Mouse (Mus musculus) frontal cortex, adult (tissue): ENCODE measurements at regions not wholly inside any gene's neighbourhood (a gene's known extent, or its start where the extent isn't known, plus 50 kb on each side); places are given as distances from the start of the nearest gene placed in this dataset.
A peak's percentile ranks its signal among the peaks of the same experiment; 100 is the strongest.

ENCODE experiments used
- ATAC-seq: cut with Nextera tagmentation; 2 replicates; pipeline ENCODE4 v1.9.2; 2017; ENCODE audit warnings: mild to moderate bottlenecking, moderate library complexity, mixed read lengths; ENCODE audit not compliant: low TSS enrichment

DNA sequence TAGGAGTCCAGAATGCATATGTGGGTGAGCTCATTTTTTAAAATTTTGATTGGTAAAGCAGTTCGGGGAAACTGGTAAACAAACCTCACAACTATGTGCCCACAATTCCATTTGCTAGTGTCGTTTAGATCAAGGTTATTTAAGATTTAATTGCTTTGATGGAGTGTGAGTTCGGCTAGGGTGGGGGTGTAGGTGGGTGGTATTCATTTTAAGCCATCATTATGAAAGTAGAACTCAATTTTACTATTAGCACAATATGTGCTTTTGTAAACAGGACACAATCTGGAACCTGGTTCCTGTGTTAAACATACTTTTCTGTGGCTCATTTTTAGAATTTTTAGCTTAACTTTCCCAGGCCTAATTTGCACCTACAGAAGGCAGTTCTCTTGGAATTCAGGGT lies 86.5 kb downstream of the Kcna4 start:
- peak; percentile 52; the same call in 1 of the 2 replicates for ATAC-seq

DNA sequence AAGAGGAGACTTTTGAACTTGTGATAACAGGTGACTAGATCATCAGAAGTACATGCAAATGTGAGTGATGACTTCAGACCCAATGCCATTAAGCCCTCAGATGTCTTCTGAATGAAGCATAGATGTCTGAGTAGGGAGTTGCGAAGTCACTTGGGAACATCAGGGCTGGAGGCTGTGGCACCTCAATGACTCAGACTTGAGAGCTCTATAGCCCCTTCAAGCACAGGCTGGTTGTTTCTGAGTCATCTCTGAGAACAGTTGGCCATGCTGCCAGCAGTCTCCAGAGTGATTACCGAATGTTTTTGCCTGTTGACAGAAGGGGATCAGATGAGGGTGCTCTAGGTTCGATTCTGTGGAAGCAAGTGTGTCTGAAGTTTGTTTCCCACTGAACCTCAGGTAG lies 102.4 kb downstream of the Kcna4 start:
- ATAC-seq: peak; percentile 99

GRCm38 (mm10) chr2:107400471-107400870 lies 110.0 kb downstream of the Kcna4 start:
- ATAC-seq: peak; percentile 62; the same call in 1 of the 2 replicates
